10 mouse cellular contexts compared by ENCODE assay signal in genomic region chr2:173451993-173452481, GRCm38 (mm10).
DNase-seq lines count a peak whose midpoint lies in the region; ATAC-seq and TF ChIP-seq lines count a peak whose summit lies in the region.
"Had no signal": no experiment of that assay in that cellular context is flagged by ENCODE, and none has a peak within 500 bp of the region (broad histone marks: within the 10 kb centered on the region; RNA-seq: fewer than 3 reads in every experiment).

No protein-coding gene starts in this region.

- DNase-seq in kidney, postnatal 14 days: peak; percentile 19
- DNase-seq in kidney, adult 8-10 months: no peak
- DNase-seq in CD8-positive naive resting alpha-beta T cell, adult 2 months (ENCODE audit: low read depth in 2 of 2, low spot score in 2 of 2): peak; percentile 75 to 76
- no peak for DNase-seq in gastrocnemius, adult 2 months
- DNase-seq in embryo, embryonic 9.5 days (ENCODE audit: extremely low spot score): no peak
- DNase-seq in heart, postnatal 10 days: no peak
- DNase-seq: cerebellum, adult 9-11 months had no signal

- ATAC-seq in hematopoietic stem cell, adult 5-6 weeks (replicated peaks in 1 of 2; ENCODE audit: insufficient read depth in 1 of 2, low FRiP score in 2 of 2, low TSS enrichment in 1 of 2, low read depth in 1 of 2, poor library complexity in 2 of 2, severe bottlenecking in 2 of 2): peak; percentile 43 to 65; a peak in 3 of 4 replicates
- ATAC-seq in neutrophil, adult 5-6 weeks (ENCODE audit: extremely low read depth, insufficient number of reproducible peaks, low FRiP score, poor library complexity, severe bottlenecking): peak; percentile 67; the same call in 1 of the 2 replicates
- ATAC-seq: hindbrain, postnatal 0 days had no signal

- no peak overlapping the region for H3K27ac ChIP-seq in gastrocnemius, adult 2 months
- H3K27ac ChIP-seq: hindbrain, postnatal 0 days had no signal

- intact Hi-C loops in gastrocnemius, adult 2 months (cut with DNase I): loop anchor here (2.0 to 10.0 kb wide), 3 partner anchors 223 to 347 kb away; no protein-coding TSS in a partner anchor
- intact Hi-C loops in heart, postnatal 10 days (cut with DNase I): loop anchor here (2.0 to 5.0 kb wide), 4 partner anchors 95 to 223 kb away; partner anchors contain the start of gene Pmepa1

- TF ChIP-seq CTCF in gastrocnemius, adult 2 months (IDR thresholded peaks at IDR 0.05): no peak

- no peak overlapping the region for H3K4me3 ChIP-seq in gastrocnemius, adult 2 months

Comparison
In these comparisons a context has a peak if more than half of its experiments do, and no peak if none do; other contexts are left out.
1. DNase-seq: peak in kidney, postnatal 14 days (single experiment) and CD8-positive naive resting alpha-beta T cell, adult 2 months (2 of 2); none in kidney, adult 8-10 months (0 of 2), gastrocnemius, adult 2 months (single experiment), embryo, embryonic 9.5 days (single experiment) and heart, postnatal 10 days (0 of 2).